Mouse (Mus musculus) retina, postnatal 1 day (tissue): Measurements from ENCODE around the gene Sertad4.
A peak's percentile ranks its signal among the peaks of the same experiment; 100 is the strongest.

Source experiments
- DNase-seq: peaks from one replicate; pipeline ENCODE4 v3.0.0-alpha.2; 2012

The Sertad4 gene

DNA sequence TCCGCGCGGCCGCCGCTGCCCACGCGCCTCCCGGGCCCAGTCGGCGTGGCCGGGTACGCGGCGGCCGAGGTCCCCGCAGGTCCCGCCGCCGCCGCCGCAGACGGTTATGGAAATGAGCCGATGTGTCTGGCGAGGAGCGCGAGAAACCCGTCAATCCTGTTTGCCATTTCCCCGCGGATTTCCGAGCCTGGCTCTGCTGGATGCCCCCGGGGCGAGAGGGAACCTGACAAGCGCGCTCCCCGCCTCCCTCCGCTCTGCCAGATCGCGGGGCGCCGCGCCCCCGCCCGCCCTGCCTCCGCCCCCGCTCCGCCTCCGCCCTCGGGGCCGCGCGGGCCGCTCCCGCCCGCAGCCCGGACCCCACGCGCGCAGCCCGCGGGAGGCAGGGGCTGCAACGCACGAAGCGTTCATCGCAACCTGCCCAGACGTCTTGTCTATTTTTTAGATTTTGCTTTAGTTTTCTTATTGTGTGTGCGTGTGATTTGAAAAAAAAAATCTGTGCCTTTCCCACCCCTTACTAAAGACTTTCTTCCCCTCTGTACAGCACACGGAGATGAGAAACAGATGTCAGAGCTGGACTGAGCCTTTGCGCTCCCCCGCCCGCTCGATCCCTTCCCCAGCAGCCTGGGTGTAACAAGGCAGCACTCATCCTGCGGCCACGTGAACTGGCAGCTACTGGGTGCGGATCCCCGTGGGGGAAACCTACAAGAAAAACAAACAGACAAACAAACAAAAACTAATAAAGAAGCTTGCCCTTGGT lies at the start of gene Sertad4:
Sertad4 (minus strand) TSS at position 283 of the 757 bp plus-strand sequence.
- peak; percentile 87 for DNase-seq

DNA sequence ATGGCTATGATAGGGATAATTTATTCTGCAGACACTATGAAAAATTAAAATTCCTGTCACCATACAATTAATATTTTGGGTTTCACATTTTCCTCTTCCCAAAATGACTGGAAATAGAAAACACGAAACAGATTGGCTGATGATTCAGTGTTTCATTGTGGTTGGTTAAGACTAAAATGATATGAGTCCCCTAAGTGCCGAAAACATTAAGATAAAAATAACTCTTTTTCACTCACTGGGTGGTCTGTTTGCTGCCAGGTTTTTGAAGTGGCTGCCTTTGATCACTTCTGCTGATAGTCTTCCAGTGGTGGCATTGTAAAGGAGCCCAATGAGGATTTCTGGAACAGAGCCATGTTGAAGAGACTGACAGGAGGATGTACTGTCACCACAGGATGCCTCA lies 46.0 kb upstream of the Sertad4 start:
- DNase-seq = no peak

DNA sequence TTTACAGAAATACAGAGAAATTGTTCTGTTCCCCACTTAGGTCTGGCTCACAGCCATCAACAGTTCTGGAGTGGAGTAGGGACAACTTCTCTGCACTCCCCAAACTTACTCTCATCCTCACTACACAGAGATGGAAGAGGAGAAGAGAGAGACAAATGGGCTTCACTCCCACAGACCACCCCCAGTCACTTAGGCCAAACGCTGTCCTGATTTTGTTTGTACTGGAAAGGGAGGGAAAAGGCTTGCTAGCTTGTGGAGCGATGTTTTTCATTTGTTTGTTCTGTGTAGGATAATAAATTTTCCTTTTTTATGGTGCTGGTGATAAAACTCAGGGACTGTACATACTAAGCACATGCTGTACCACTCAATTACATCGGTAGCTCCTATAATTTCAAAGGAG lies 45.4 kb upstream of the Sertad4 start:
- no peak for DNase-seq

DNA sequence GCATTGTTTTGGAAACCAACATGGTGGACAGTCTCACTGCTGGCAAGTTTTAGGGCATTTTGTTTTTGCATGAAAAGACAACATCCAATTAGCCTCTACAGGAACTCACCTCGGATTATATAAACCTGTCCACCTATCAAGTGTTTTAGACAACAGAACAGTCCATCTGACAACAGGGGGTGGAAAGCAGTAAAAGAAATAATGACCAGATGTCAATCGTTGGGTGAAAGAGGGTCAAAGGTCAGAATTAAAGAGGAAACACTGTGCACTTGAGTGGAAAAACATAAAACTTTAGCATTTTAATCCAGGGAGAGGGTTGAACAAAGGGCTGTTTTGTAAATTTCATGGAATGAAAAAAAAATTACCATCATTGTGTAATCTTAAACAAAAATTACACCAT lies 43.2 kb upstream of the Sertad4 start:
- DNase-seq = no peak

DNA sequence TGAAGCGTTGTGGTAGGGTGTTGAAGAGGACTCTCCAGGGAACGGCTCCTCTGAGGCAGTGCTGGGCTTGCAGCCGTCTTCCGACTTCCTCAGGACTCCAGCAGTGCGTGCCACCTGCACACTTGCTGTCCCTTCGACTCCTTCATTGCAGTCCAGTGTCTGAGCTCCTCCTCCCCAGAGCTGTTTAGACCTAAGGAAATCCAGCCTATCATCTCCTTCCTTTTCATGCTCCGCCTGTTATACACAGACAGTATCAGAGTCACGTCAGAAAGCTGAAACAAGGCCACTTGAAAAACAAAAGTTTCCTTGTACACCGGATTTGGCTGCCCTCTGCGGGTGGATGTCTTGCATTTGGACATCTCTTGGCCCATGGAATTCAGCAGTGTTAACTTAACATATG lies 41.7 kb upstream of the Sertad4 start:
- no peak for DNase-seq

DNA sequence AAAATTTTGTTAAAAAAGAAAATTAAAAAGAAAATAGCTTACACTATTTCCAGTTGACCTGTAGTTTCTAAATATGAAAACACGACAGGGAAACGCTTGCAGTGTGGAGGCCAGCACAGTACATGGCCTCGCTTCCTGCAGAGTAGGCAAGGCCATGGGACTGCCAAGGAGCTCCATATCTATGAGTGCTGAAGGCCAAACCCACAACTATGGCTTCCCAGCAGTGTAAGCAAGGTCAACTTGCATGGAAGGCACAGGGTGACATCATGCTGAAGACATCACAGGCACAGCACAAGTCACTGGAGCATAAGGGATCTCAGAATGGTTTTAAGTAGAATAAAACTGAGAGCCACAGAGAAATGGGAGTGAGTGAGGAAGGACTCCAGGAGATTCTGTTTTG lies 40.5 kb upstream of the Sertad4 start:
- DNase-seq = no peak

DNA sequence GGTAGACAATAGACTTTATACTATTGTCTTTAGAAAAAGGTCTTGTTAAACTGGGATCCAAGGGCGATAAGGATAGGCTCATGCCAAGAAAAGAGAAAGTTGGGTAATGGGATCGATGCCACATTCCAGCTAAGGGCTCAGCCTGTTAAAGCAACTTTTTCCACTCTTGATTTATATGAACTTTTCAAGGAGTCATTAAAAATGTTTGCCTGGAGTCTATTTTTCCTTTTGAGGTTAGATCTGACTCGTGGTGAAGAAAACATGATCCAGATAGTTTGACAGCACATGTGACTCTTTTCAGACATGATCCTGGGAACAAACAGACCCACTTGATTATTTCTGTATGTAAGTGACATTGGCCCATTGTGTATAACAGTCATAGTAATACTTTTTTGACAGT lies 35.2 kb upstream of the Sertad4 start:
- no peak for DNase-seq

DNA sequence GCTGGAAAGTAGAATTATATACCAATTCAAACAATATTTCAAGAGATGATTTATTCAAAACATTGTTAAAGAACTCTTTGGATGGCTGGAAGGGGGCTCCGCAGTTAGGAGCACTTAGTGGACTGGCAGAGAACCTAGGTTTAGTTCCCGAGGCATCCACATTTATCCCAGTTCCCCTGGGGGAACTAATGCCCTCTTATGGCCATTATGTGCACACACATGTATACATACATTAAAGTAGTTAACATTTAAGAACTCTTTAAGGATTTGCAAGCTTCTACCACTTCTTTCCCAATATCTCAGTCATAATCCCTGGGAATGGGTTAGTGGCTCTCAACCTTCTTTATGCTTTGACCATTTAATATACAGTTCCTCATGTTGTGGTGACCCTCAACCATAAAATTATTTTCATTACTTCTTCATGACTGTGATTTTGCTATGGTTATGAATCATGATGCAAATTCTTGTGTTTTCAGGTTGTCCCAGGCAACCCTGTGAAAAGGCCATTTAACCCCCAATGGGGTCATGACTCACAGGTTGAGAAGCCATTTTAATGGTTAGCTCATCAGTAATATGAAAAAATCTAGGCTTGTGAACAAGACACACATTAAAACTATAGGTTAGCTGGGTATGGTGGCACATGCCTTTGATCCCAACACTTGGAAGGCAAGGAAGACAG lies 27.2 kb upstream of the Sertad4 start:
- DNase-seq = peak; percentile 22

DNA sequence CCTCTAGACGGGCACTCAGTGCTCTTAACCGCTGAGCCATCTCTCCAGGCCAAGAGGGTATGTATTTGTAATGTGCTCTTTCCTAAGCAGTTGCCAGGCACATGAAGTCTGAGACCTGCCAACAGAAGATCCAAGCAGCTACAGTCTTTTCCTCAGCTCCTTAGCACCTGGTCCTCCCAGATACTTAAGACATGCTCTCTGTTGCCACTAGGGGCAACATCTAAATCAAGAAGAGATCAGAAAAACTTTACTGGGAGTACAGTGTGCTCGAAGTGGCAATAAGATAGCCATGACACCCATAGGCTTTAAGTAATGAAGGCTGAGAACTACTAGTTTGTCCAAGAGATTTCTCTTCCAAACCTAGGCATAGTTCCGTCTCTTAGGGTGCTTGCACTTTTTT lies 24.6 kb upstream of the Sertad4 start:
- DNase-seq = no peak

DNA sequence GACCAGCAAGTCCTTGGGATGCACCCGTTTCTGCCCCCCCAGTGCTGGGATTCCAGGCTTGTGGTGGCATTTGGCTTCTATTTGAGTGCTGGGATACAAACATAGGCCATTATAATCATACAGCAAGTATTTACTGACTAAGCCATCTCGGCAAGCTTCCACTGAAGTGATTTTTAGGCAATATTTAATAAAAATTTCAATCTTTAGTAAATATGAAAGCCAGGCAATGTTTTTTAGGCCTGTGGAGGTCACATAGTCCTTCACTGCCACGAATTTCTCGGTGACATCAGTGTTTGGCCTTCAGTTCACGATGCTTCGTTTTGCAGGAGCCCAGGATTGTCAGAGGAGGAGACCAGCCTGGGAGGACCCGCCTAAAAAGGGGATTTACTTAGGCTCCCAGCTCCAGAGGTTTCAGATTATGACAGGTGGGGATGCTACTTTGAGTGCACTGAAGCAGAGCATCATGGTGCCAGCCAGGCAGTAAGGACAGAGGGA lies 23.6 kb upstream of the Sertad4 start:
- DNase-seq = no peak

DNA sequence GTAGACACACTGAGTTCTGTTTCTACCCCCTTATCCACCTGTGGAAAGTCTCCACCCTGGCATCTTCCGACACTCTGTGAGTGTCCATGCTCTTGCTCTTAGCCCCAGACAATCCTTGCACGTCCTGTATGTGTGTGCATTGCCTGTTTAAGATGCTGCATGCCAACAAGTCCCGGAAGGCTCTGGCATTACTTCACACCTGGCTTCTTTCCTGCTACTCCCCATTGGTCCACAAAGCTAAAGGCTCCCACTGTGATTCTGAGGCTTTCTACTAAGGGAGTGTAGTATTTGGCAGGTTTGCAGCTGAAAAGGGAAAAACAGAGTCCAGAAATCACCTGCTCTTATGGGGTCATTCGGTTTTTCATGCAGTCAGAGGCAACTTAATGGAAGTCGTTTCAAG lies 17.3 kb upstream of the Sertad4 start:
- DNase-seq = no peak

DNA sequence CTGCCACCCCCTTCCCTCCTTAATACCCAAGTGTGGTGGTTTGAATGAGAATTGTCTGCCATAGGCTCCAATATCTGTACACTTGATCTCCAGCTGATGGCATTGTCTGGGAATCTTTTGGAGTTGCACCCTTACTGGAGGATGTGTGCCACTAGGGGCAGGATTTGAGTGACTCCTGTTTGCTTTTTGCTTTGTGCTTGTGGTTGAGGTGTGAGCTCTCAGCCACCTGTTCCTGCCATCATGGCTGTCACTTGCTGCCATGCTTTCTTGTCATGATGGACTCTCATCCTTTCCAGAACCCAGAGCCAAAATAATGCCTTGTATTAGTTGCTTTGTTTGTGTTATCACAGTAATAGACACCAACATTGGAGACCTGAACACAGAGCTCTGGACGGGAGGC lies 14.2 kb upstream of the Sertad4 start:
- DNase-seq = no peak

DNA sequence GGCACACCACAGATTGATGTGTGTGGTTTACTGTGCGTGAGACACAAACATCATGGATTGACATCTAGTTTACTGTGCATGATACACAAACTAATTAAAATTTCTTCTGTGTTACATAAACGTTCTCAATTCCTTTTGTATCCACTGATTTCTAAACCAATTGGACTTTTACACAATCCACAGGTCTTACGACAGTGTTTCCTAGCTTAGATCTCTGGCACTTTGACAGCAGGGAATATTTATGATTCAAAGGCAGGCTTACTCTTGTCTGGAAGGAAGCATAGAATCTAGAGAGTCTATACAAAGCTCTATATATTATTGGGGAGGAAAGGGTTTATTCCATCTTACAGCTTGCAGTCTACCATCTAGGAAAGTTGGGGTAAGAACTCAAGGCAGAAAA lies 8.9 kb upstream of the Sertad4 start:
- DNase-seq = no peak

DNA sequence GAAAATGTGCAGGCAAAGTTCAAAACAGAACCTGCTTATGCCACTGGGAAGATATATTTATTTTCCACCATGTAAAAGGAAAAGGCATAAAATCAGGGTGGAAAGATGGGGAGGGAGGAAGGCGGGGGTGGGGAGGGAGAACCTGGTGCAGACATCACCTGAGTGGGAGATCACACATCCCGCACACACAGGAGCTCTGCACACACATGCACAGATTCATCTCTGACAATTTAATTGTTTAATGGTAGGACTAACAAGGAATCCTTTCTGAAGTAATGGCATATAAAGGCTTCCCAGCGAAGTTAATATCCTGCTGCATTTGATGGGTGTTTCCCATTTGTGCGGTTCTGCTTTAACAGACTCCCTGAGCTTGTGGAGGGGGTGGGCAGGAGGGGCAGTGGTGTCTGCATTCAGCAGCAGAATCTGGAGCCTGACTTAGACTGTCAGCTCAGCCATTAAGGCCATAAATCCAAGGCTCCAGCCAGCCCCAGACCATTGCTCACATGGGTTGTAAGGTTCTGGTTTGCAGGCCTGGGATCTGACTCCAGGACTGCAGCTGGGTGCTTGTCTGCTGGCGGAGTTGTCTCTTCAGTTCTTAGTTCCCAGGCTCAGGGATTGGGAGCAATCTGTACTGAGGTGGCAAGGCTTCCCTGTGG lies 5.9 kb upstream of the Sertad4 start:
- DNase-seq = no peak

DNA sequence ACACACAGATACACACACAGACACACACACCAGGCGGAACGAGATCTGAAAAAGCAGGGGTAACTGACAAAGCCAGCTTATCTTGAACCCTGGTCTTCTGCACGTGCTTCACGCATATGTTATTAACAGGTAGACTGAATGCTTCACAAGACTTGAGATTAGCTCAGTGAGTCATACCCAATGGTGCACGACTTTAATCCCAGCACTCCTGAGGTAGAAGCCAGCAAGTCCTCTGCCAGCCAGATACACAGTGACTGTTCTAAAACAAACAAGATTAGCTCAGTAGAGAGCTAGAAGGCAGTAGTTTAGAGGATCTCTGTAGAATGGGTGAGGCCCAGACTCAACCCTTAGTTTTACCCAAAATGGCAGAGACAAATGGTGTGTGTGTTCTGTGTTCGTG lies 4.7 kb upstream of the Sertad4 start:
- no peak for DNase-seq

DNA sequence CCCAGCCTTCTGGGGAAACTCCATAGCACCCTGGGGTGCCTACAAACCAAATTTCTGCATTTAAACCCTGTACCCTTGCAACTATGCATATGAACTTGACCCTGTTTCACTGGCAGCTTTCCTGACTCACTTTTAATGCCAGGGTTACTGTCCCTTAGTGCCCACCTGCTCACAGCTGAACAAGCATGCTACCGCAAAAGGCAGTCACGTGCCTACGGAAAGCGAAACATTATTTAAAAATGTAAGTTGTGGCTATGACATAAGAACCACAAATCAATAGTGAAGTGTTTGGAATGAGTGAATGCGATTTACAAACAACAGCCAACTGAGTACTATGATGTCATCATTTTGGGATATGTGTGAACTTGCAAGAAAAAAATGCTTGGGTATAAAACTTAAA lies 2.0 kb upstream of the Sertad4 start:
- DNase-seq = no peak

DNA sequence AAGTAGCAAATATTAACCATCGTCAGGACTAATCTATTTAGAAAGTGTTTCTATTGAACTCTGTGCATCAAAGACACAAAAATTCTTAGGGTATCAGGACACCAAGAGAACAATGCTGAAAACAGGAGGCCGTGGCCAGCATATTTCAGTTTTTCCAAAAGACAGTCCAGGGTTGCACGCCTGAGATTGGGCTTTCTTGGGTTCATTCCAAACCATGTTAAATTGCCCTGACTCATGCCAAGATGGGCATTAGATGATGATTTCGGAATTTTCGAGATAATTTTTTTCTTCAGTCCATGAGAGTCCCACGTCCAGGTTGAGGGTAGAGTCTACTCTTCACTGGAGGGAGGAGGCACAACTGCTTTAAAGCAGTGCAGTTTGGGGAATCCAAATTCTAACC lies 1.4 kb upstream of the Sertad4 start:
- no peak for DNase-seq

DNA sequence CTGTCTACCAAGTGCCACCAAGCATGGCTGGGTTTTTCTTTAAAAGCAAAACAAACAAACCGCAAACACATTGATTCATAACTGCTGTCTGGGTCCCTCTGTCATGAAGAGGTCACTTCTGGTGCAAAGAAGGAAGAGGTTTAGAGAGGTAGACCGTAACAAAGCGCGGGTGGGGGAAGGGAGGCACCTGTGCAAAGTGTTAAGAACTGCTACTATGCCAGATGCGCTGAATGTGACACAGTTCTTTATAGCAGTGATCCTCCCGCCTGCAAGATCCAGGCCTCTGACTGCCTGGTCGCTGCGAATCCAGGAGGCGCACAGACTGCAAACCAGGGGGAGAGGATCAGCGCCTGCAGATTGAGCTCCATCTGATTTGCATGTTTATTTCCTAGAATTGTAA lies 855 bp upstream of the Sertad4 start:
- DNase-seq = peak; percentile 60

DNA sequence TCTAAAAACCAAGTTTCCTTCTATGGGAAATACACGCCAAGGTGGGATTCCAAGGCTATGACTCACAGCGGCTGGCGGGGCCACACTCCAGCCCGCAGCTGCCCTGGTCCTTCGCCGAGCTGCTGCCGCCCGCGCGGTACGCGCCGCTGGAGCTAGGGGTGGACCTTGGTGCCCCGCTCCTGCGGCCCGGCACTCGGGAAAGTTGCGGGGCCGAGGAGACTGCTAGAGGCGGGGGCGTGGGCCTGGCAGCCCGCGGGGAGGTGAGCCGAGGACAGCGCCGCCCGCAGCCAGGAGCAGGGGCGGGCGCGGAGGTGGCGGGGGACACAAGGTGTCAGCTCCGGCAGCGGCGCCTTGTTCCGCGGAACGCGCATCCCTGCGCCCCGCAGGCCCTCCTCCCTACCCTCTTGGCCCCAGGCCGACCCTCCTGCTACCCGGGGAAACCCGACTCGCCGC lies 711 bp downstream of the Sertad4 start:
- DNase-seq = peak; percentile 66

DNA sequence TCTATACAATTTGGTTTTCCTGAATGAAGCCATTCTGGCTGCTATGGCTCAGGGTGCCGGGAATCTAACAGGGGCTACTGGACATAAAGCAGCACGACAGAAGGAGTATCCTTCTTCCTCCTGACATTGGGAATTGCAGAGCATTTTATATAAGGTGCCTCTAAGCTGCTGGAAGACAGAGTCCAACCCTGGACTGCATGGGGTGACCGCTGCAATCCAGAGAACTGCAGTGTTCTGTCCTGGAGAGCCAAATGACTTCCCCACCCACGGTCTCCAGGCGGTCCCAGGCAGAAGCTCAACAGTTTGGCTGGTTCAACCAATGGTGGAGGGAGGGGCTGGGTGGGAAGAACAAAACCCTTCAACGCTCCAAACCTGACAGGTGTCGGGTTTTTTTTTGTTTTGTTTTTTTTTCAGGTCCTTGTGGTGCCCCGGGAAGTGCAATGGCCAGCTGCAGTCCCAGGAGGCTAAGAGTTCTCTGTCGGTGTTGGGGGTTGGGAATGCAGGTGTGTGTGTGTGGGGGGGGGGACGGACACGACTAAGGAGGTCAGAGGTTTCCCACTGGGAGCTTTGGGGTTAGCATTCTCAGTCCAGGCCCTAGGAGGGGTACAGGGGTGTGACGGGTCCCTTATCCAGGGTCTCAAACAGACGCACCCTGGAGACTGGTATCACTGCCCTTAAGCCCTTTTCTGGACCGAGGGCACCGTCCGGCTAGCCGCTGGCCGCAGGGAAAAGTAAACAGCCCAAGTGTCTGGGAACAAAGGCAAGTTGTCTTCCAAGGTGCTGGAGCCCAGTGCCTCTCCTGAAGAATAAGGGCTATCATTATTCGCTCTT lies 1.4 kb downstream of the Sertad4 start:
- DNase-seq = no peak

DNA sequence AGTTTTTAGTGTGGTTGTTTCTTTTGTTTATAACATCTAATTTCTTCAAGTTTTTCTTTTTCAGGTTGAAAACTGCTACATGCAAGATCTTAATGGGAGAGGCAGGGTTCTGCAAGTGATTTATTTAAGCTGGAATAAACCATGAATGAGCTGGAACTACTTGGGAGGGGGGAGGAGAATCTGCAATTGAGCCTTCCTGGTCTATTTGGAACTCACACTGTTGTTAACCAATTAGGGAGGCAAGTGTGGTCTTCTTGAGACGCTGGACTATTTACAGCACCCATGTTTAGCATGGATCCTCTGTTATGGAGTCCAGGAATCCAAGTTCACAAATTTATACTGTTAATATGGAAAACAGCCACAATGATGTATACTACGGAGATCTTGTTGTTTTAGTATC lies 2.1 kb downstream of the Sertad4 start:
- DNase-seq = no peak

DNA sequence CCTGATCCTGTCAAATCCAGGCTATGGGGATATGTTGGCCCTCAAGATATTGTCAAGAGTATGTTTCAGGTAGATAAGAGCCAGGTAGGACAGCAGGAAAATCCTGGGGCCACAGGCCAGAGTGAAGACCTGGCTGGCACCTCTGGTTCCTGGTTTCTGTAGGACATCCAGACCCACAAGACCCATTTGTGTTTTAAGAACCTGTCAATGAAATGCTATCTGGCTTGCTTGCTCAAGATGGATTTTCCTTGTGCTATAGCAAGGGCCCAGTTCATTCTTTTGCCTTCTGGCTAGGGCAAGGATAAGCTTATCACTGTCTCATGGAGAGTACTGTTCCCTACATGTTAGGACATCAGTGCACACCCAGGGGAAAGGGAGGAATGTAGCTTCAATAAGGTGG lies 3.5 kb downstream of the Sertad4 start:
- no peak for DNase-seq

DNA sequence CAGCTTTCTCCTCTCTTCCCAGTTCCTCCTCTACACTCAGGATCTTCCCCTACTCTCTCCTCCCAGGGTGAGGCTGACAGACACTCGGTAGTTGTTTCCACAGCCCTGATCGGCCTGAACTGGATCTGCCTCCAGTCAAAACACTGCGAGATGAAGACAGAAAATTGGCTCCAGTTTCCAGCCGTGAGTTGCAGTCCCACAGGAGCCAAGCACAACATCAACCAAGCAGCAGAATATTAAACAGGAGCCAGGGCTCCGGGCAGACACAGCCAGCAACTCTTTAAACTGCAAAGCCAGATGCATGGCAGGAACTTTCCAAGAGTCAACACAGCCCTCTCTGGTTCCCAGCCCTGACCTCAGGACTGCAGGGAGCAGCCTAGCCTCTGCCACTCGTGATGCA lies 3.9 kb downstream of the Sertad4 start:
- DNase-seq = no peak
